Mouse (Mus musculus) stomach, embryonic 16.5 days (tissue): ENCODE results near the gene Slc17a6. TPM values are rescaled to one million over a fixed set of nuclear protein-coding genes. Genes with fewer than 3 reads are reported as not detected.

ENCODE experiments used
- polyA plus RNA-seq: library from polyadenylated mRNA; unstranded; fragments of >200 nt; fragmentation: Nextera tagmentation; extraction: Ambion mirVana; gene quantifications from 2 replicates; pipeline ENCODE4 v1.2.1, GENCODE M21; 2015

The Slc17a6 gene
- polyA plus RNA-seq, 1 experiment from 2014 or later: 0.03 TPM

Other genes starting within 250 kb of the Slc17a6 start
- 0.22 and 0.27 TPM in 2 replicates for gene Ano5, start 111.0 kb upstream of the Slc17a6 start, polyA plus RNA-seq
- 10.2 and 11.2 TPM in 2 replicates for gene Gas2, start 240.0 kb downstream of the Slc17a6 start, polyA plus RNA-seq
- gene Fancf, start 240.3 kb downstream of the Slc17a6 start, polyA plus RNA-seq: 1.6 and 1.7 TPM in 2 replicates